Mouse (Mus musculus): ENCODE data around the gene Ntm.

Gene Ntm

GRCm38 (mm10) chr9:29881614-29882013 lies 81.3 kb downstream of the Ntm start:
- DNase-seq: peak; percentile 7

GRCm38 (mm10) chr9:29877583-29877982 lies 85.4 kb downstream of the Ntm start:
- no peak for DNase-seq

DNA sequence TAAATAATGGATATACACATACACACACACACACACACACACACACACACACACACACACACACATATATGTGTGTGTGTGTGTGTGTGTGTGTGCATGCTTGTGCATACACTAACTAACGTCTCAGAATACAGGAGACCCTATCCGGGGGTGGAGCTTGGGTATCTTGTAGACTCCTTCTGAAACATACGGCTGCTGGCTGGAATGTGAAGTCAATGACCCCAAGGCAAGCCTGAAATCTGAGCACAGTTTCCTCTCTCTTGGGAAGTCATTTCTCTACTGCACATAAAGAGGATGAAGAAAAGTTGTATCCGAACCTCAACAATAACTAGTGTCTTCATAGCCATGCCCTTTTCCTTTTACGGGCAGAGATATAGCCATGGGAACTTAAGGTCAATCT lies 95.2 kb downstream of the Ntm start:
- no peak for DNase-seq

DNA sequence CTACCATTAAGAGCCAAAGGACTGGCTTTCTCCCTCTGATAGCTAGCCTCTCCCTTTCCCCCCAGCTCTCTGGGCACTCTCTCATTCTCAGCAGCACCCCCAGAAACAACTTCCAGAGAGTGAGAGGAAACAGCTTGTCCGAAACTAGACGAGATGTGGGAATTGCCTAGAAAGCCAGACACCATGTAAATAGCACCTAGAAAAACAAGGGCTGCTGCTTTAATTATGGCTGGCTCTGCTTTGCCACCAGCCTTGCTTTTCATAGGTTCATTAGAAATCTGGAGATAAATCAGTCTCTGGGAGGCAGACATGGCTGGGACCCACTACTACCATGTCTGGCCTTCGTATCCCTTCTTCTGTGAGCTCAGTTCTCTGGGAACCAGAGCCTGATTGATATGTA lies 96.1 kb downstream of the Ntm start:
- no peak for DNase-seq

DNA sequence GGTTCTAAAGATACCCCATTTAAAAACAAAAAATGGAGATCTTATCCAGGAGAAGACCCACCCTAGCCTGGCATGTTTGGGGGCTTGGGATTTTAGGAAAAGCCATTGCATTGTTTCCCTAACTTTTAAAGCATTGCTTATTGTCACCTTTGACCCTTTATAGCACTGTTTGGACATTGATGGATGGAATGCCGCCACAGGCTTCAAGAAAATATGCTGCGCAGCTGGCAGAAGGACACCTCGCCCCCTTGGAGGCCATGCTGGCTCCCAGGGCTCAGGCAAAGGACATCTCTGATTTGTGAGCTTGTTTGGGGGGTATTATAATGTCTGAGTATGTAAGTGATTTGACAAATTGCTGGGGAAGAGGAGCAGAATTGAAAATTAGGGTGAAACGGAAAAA lies 96.8 kb downstream of the Ntm start:
- no peak for DNase-seq

GRCm38 (mm10) chr9:29865502-29865901 lies 97.4 kb downstream of the Ntm start:
- no peak for DNase-seq

- DNase-seq: no peak
These were observed 98.1 kb downstream of the Ntm start for GRCm38 (mm10) chr9:29864886-29865285.

- no peak for DNase-seq
These were observed 100.5 kb downstream of the Ntm start for GRCm38 (mm10) chr9:29862408-29862807.

GRCm38 (mm10) chr9:29859256-29860048 lies 103.5 kb downstream of the Ntm start:
- DNase-seq: no peak

GRCm38 (mm10) chr9:29848735-29849455 lies 114.0 kb downstream of the Ntm start:
- no peak for DNase-seq

GRCm38 (mm10) chr9:29837344-29837743 lies 125.6 kb downstream of the Ntm start:
- DNase-seq: no peak

GRCm38 (mm10) chr9:29834911-29835310 lies 128.0 kb downstream of the Ntm start:
- DNase-seq: peak; percentile 29

- no peak for DNase-seq
These were observed 129.2 kb downstream of the Ntm start for GRCm38 (mm10) chr9:29833781-29834180.

DNA sequence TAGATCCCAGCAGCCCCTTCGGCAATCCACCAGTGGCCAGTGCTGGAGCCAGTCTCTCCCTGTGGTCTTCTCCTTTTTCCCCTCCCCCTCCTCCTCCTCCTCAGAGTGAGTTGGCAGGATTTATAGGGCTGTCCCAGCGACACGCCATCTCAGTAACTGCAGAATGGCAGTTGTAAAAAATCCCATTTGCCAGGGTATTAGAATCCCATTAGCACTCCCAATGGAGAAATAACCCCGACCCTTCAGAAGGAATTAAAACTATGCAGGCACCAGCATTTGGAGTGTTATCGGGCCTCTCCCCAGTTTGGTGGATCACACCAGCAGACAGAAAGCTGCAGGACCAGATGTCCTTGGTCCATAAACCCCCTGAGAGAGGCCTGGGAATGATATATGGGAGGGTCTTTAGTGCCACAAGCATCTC lies 135.7 kb downstream of the Ntm start:
- DNase-seq: no peak

- DNase-seq: no peak
These were observed 137.7 kb downstream of the Ntm start for GRCm38 (mm10) chr9:29825236-29825635.

GRCm38 (mm10) chr9:29823716-29824115 lies 139.2 kb downstream of the Ntm start:
- DNase-seq: no peak

DNA sequence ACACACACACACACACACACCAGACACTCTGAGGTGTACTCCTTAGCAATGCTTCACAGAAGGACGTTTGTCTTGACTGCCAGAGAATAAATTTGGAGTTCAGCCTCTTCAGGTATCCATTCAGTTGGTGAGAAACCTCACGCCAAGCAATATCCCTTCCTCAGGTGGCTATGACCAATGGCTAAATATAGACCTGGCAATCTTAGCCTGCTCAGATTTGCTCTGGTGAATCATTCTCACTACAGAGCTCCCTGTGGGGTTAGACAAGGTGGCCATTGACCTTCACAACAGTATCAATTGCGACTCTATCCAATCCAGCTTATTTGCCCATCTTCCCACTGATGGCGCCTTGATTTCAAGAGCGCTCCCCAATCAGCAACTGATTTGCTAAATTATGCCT lies 150.3 kb downstream of the Ntm start:
- DNase-seq: no peak

- DNase-seq: no peak
These were observed 156.2 kb downstream of the Ntm start for GRCm38 (mm10) chr9:29806790-29807189.

GRCm38 (mm10) chr9:29804483-29804882 lies 158.5 kb downstream of the Ntm start:
- DNase-seq: no peak

- DNase-seq: no peak
These were observed 159.1 kb downstream of the Ntm start for GRCm38 (mm10) chr9:29803738-29804285.

DNA sequence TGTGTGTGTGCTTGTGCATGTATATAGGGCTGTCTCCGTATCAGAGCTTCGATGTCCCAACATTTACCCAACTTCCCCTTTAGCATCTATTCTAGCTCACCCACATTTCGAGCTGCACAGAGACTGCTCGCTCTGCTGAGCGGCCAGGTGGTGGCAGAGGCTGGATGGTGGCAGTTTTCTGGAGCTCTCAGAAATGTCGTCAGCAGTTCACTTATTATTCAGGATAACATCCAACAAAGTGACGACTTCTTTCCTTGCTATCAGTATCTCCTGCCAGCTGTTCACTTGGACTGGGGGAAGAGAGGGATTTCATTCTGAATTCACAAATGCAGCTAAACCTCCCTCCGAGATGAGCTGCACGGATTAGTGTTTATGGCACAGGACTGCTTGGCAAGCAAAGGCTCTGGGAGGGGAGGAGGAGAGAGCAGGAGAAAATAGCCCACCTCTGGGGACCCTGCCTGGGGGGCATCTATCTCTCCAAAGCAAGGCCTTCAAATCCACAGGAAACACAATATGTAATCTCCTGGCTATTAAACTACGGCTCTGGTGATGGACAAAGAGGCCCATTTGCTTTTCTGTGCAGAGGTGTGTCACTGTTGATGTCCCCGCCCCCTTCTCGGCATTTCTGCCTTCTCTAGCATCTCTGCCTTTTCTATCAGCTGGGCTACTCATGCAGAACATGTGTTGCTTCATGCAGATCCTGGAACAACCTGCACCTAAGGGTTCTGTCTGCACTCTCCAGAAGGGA lies 159.8 kb downstream of the Ntm start:
- no peak for DNase-seq

GRCm38 (mm10) chr9:29802071-29802705 lies 160.8 kb downstream of the Ntm start:
- DNase-seq: no peak

- no peak for DNase-seq
These were observed 166.7 kb downstream of the Ntm start for GRCm38 (mm10) chr9:29796281-29796680.

Data from kidney, adult 11 months (tissue).